ENCODE assay signal across 17 mouse cellular contexts in the genomic region with DNA sequence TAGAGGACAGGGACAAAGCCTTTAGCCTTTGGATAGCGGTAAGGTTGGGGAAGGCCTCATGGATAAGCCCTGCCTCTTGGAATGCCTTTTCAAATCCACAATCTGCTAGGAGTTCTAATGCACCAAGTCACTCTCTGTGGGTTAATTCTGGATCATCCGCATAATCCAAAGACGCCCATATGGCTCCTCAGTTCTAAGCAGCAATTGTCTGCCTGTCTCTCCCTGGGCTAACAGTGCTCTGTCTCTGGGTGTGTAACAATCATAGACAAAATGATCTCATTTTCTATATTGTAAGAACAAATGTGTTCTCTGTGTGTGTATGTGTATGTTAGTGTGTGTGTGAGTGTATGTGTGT. TPM values are rescaled to one million over a fixed set of nuclear protein-coding genes. Genes with fewer than 3 reads are reported as not detected.
A peak's percentile ranks its signal among the peaks of the same experiment; 100 is the strongest.
DNase-seq lines count a peak whose midpoint lies in the region; ATAC-seq and TF ChIP-seq lines count a peak whose summit lies in the region.
"Had no signal": no experiment of that assay in that cellular context is flagged by ENCODE, and none has a peak within 500 bp of the region (broad histone marks: within the 10 kb centered on the region; RNA-seq: fewer than 3 reads in every experiment).

No protein-coding gene starts in this region.

- no peaks in the 10 kb centered on the region for H3K36me3 ChIP-seq in heart, embryonic 16.5 days (ENCODE audit: control insufficient read depth, insufficient read depth)
- no peaks in the 10 kb centered on the region for H3K36me3 ChIP-seq in midbrain, embryonic 11.5 days (ENCODE audit: control insufficient read depth, insufficient read depth, low read length)
- no peaks in the 10 kb centered on the region for H3K36me3 ChIP-seq in midbrain, postnatal 0 days (ENCODE audit: insufficient read depth, low read length)
- no peaks in the 10 kb centered on the region for H3K36me3 ChIP-seq in forebrain, embryonic 13.5 days (ENCODE audit: poor library complexity, severe bottlenecking)
- H3K36me3 ChIP-seq: liver, embryonic 13.5 days had no signal

- no peak for TF ChIP-seq CTCF in midbrain, postnatal 0 days (IDR thresholded peaks at IDR 0.05)

- no peak for DNase-seq in heart, postnatal 25 days (ENCODE audit: low spot score)
- no peak for DNase-seq in midbrain, embryonic 11.5 days (ENCODE audit: low spot score, missing footprints)
- DNase-seq in midbrain, postnatal 0 days (ENCODE audit: low spot score): no peak
- DNase-seq in retina, postnatal 1 day: peak; percentile 86
- no peak for DNase-seq in thymus, postnatal 14 days
- DNase-seq: cerebellum, adult 8-10 months; gastrocnemius, adult 2 months; kidney, adult 8-10 months; kidney, postnatal 36 days; left cerebral cortex, postnatal 4 days; liver, embryonic 13.5 days; right cerebral cortex, postnatal 4 days had no signal

- intact Hi-C loops in heart, postnatal 25 days (cut with DNase I): no loop called here

- H3K27me3 ChIP-seq in heart, embryonic 16.5 days (ENCODE audit: control insufficient read depth, insufficient read depth, low read length): no peaks in the 10 kb centered on the region
- no peaks in the 10 kb centered on the region for H3K27me3 ChIP-seq in midbrain, embryonic 11.5 days (ENCODE audit: control insufficient read depth, insufficient read depth, low read length)
- no peaks in the 10 kb centered on the region for H3K27me3 ChIP-seq in midbrain, postnatal 0 days (ENCODE audit: insufficient read depth, low read length)
- 0 out of 2 replicates have a peak, but pooled peaks cover 3% of the 10 kb centered on the region for H3K27me3 ChIP-seq in forebrain, embryonic 13.5 days
- H3K27me3 ChIP-seq: liver, embryonic 13.5 days; megakaryocyte, embryonic 14.5 days had no signal

- no peak overlapping the region for H3K4me3 ChIP-seq in heart, embryonic 16.5 days (ENCODE audit: low read length)
- no peak overlapping the region for H3K4me3 ChIP-seq in midbrain, embryonic 11.5 days (ENCODE audit: low read depth, low read length)
- H3K4me3 ChIP-seq in midbrain, postnatal 0 days (ENCODE audit: low read depth, low read length): no peak overlapping the region
- no peak overlapping the region for H3K4me3 ChIP-seq in forebrain, embryonic 13.5 days
- H3K4me3 ChIP-seq: gastrocnemius, adult 2 months; liver, embryonic 13.5 days; megakaryocyte, embryonic 14.5 days had no signal

- 72% methylated on average over 3 of the region's 3 CpGs for WGBS in heart, embryonic 16.5 days
- 48% methylated on average over 3 of the region's 3 CpGs for WGBS in midbrain, embryonic 11.5 days
- WGBS in midbrain, postnatal 0 days: 51% methylated on average over 3 of the region's 3 CpGs
- WGBS in forebrain, embryonic 13.5 days: 67% methylated on average over 3 of the region's 3 CpGs

- no peaks in the 10 kb centered on the region for H3K4me1 ChIP-seq in heart, embryonic 16.5 days (ENCODE audit: control insufficient read depth, insufficient read depth, low read length)
- H3K4me1 ChIP-seq in midbrain, embryonic 11.5 days (ENCODE audit: control insufficient read depth, insufficient read depth, low read length): peaks cover 8% of the 10 kb centered on the region; the same call in 1 of the 2 replicates
- H3K4me1 ChIP-seq in midbrain, postnatal 0 days (ENCODE audit: insufficient read depth, low read length): 0 out of 2 replicates have a peak, but pooled peaks cover 8% of the 10 kb centered on the region
- 0 out of 2 replicates have a peak, but pooled peaks cover 6% of the 10 kb centered on the region for H3K4me1 ChIP-seq in forebrain, embryonic 13.5 days
- H3K4me1 ChIP-seq: megakaryocyte, embryonic 14.5 days had no signal

- no peak for ATAC-seq in heart, embryonic 16.5 days (replicated peaks; ENCODE audit: extremely low read depth, insufficient read depth, low FRiP score)
- peak; percentile 56 for ATAC-seq in midbrain, embryonic 11.5 days (ENCODE audit: low FRiP score)
- ATAC-seq in midbrain, postnatal 0 days (ENCODE audit: low FRiP score): no peak
- peak; percentile 53 for ATAC-seq in forebrain, embryonic 13.5 days
- no peak for ATAC-seq in megakaryocyte-erythroid progenitor cell, adult 5-6 weeks (replicated peaks; ENCODE audit: low FRiP score, low TSS enrichment, poor library complexity, severe bottlenecking)
- ATAC-seq: lung, postnatal 0 days had no signal

- peak overlapping the region; percentile 34 for H3K27ac ChIP-seq in heart, embryonic 16.5 days (ENCODE audit: low read length)
- peak overlapping the region; percentile 67; the same call in 1 of the 2 replicates for H3K27ac ChIP-seq in midbrain, embryonic 11.5 days (ENCODE audit: low read depth, low read length)
- H3K27ac ChIP-seq in midbrain, postnatal 0 days (ENCODE audit: low read depth, low read length): no peak overlapping the region
- H3K27ac ChIP-seq in forebrain, embryonic 13.5 days: 0 out of 2 replicates have a peak overlapping the region, but pooled peaks have one; percentile 26
- H3K27ac ChIP-seq: gastrocnemius, adult 2 months; liver, embryonic 13.5 days had no signal

- no peak overlapping the region for H3K9ac ChIP-seq in heart, embryonic 16.5 days (ENCODE audit: low read length)
- no peak overlapping the region; the same call in 1 of the 2 replicates for H3K9ac ChIP-seq in midbrain, embryonic 11.5 days (ENCODE audit: low read length)
- no peak overlapping the region; the same call in 1 of the 2 replicates for H3K9ac ChIP-seq in midbrain, postnatal 0 days (replicated peaks; ENCODE audit: low read length, poor library complexity, severe bottlenecking)
- no peak overlapping the region for H3K9ac ChIP-seq in forebrain, embryonic 13.5 days
- H3K9ac ChIP-seq: liver, embryonic 13.5 days had no signal

- H3K9me3 ChIP-seq in heart, embryonic 16.5 days (replicated peaks; ENCODE audit: control insufficient read depth, low read length): no peaks in the 10 kb centered on the region
- H3K9me3 ChIP-seq in midbrain, embryonic 11.5 days (ENCODE audit: control insufficient read depth, low read length): no peaks in the 10 kb centered on the region
- H3K9me3 ChIP-seq in midbrain, postnatal 0 days (ENCODE audit: low read length): no peaks in the 10 kb centered on the region
- H3K9me3 ChIP-seq in forebrain, embryonic 13.5 days (replicated peaks): no peaks in the 10 kb centered on the region
- H3K9me3 ChIP-seq: liver, embryonic 13.5 days had no signal

- no peak overlapping the region for H3K4me2 ChIP-seq in heart, embryonic 16.5 days (ENCODE audit: low read depth, low read length)
- no peak overlapping the region for H3K4me2 ChIP-seq in midbrain, embryonic 11.5 days
- H3K4me2 ChIP-seq in midbrain, postnatal 0 days (ENCODE audit: low read depth, low read length, poor library complexity, severe bottlenecking): no peak overlapping the region
- H3K4me2 ChIP-seq in forebrain, embryonic 13.5 days: no peak overlapping the region
- H3K4me2 ChIP-seq: liver, embryonic 13.5 days had no signal

RNA-seq across cellular contexts. Expression of a gene that starts 21.6 kb away (rescaled TPM):
- polyA plus RNA-seq in heart, embryonic 16.5 days (2015; fragmentation: Nextera tagmentation; extraction: Ambion mirVana): 106 and 125 TPM in 2 replicates
- 10 to 100 TPM; 84.7 to 88.3 TPM for total RNA-seq in heart, postnatal 25 days (2021)
- polyA plus RNA-seq in midbrain, embryonic 11.5 days (2014; fragmentation: Nextera tagmentation; extraction: Ambion mirVana): 259 and 280 TPM in 2 replicates
- 80.9 and 105 TPM in 2 replicates for total RNA-seq in midbrain, postnatal 0 days (2014; rRNA removed)
- polyA plus RNA-seq in midbrain, postnatal 0 days (2015; fragmentation: Nextera tagmentation; extraction: Ambion mirVana): 164 and 166 TPM in 2 replicates
- polyA plus RNA-seq in forebrain, embryonic 13.5 days (2015; fragmentation: Nextera tagmentation; extraction: Ambion mirVana): 194 and 206 TPM in 2 replicates
- 134 and 156 TPM in 2 replicates for total RNA-seq in megakaryocyte-erythroid progenitor cell, adult 5-6 weeks (2014; fragmentation: Nextera tagmentation)
- 219 and 251 TPM in 2 replicates for total RNA-seq in megakaryocyte-erythroid progenitor cell, adult 5-6 weeks (2017)

RNA-seq across cellular contexts. Expression of a gene that starts 41.1 kb away (rescaled TPM):
- 40.8 and 46.2 TPM in 2 replicates for polyA plus RNA-seq in heart, embryonic 16.5 days (2015; fragmentation: Nextera tagmentation; extraction: Ambion mirVana)
- 1 to 10 TPM; 5.5 to 8.8 TPM for total RNA-seq in heart, postnatal 25 days (2021)
- 59.9 and 64.0 TPM in 2 replicates for polyA plus RNA-seq in midbrain, embryonic 11.5 days (2014; fragmentation: Nextera tagmentation; extraction: Ambion mirVana)
- 7.3 and 8.7 TPM in 2 replicates for total RNA-seq in midbrain, postnatal 0 days (2014; rRNA removed)
- polyA plus RNA-seq in midbrain, postnatal 0 days (2015; fragmentation: Nextera tagmentation; extraction: Ambion mirVana): 14.2 and 15.6 TPM in 2 replicates
- polyA plus RNA-seq in forebrain, embryonic 13.5 days (2015; fragmentation: Nextera tagmentation; extraction: Ambion mirVana): 19.0 and 20.1 TPM in 2 replicates
- total RNA-seq in megakaryocyte-erythroid progenitor cell, adult 5-6 weeks (2014; fragmentation: Nextera tagmentation): 54.3 and 55.8 TPM in 2 replicates
- total RNA-seq in megakaryocyte-erythroid progenitor cell, adult 5-6 weeks (2017): 43.0 and 76.5 TPM in 2 replicates

RNA-seq across cellular contexts. Expression of a gene that starts 58.6 kb away (rescaled TPM):
- 31.2 and 36.7 TPM in 2 replicates for polyA plus RNA-seq in heart, embryonic 16.5 days (2015; fragmentation: Nextera tagmentation; extraction: Ambion mirVana)
- 10 to 100 TPM; 14.0 to 17.9 TPM for total RNA-seq in heart, postnatal 25 days (2021)
- polyA plus RNA-seq in midbrain, embryonic 11.5 days (2014; fragmentation: Nextera tagmentation; extraction: Ambion mirVana): 6.7 and 6.8 TPM in 2 replicates
- total RNA-seq in midbrain, postnatal 0 days (2014; rRNA removed): 27.2 and 28.8 TPM in 2 replicates
- polyA plus RNA-seq in midbrain, postnatal 0 days (2015; fragmentation: Nextera tagmentation; extraction: Ambion mirVana): 29.9 and 34.3 TPM in 2 replicates
- 6.7 and 7.5 TPM in 2 replicates for polyA plus RNA-seq in forebrain, embryonic 13.5 days (2015; fragmentation: Nextera tagmentation; extraction: Ambion mirVana)
- 0.69 and 0.92 TPM in 2 replicates for total RNA-seq in megakaryocyte-erythroid progenitor cell, adult 5-6 weeks (2014; fragmentation: Nextera tagmentation)
- 1.7 TPM in 1 of 2 replicates, not detected in the other for total RNA-seq in megakaryocyte-erythroid progenitor cell, adult 5-6 weeks (2017)

Comparison
In these comparisons a context has a peak if more than half of its experiments do, and no peak if none do; other contexts are left out.
1. ATAC-seq: peak in midbrain, embryonic 11.5 days (single experiment) and forebrain, embryonic 13.5 days (single experiment); none in heart, embryonic 16.5 days (single experiment), midbrain, postnatal 0 days (single experiment) and megakaryocyte-erythroid progenitor cell, adult 5-6 weeks (single experiment).